Mouse (Mus musculus) limb, embryonic 10.5 days (tissue): ENCODE results near the gene Wdr43. TPM values are rescaled to one million over a fixed set of nuclear protein-coding genes. Genes with fewer than 3 reads are reported as not detected.
"Not testable (repeated sequence)": the region's sequence is repeated elsewhere in the genome, so short reads cannot be mapped to it uniquely, and the experiment has no call there.

ENCODE experiments used
- DNase-seq: peaks from one replicate; pipeline ENCODE4 v3.0.0-alpha.2; 2017; ENCODE audit warnings: low spot score
- H3K27ac ChIP-seq: fragments of 300-500 bp; sonication (generic); 2 replicates; pipeline ENCODE4 v1.5.1; 2016; ENCODE audit warnings: mild to moderate bottlenecking
- H3K27me3 ChIP-seq: fragments of 300-500 bp; sonication (generic); 2 replicates; pipeline ENCODE4 v1.6.1; 2016; ENCODE audit warnings: low read depth, mild to moderate bottlenecking; ENCODE audit not compliant: poor library complexity, severe bottlenecking
- H3K36me3 ChIP-seq: fragments of 300-500 bp; sonication (generic); 2 replicates; pipeline ENCODE4 v1.6.1; 2016; ENCODE audit warnings: mild to moderate bottlenecking, moderate library complexity
- H3K4me1 ChIP-seq: fragments of 300-500 bp; sonication (generic); 2 replicates; pipeline ENCODE4 v1.6.1; 2016
- H3K4me3 ChIP-seq: fragments of 300-500 bp; sonication (generic); 2 replicates; pipeline ENCODE4 v1.5.1; 2016; ENCODE audit warnings: mild to moderate bottlenecking, moderate library complexity
- H3K9me3 ChIP-seq: fragments of 300-500 bp; sonication (generic); replicated peaks from 2 replicates; pipeline ENCODE4 v1.6.1; 2016; ENCODE audit warnings: mild to moderate bottlenecking
- WGBS: fragments of 180-500 bp; shearing (Covaris S2); methylation state at CpG from one replicate; pipeline ENCODE4 v1.1.7; 2016; 5-methylcytosine and 5-hydroxymethylcytosine counted together
- polyA plus RNA-seq: library from polyadenylated mRNA; unstranded; fragments of >200 nt; fragmentation: Nextera tagmentation; extraction: Ambion mirVana; gene quantifications from 2 replicates; pipeline ENCODE4 v1.2.1, GENCODE M21; 2016

Gene Wdr43
- polyA plus RNA-seq: 112 and 116 TPM in 2 replicates

DNA sequence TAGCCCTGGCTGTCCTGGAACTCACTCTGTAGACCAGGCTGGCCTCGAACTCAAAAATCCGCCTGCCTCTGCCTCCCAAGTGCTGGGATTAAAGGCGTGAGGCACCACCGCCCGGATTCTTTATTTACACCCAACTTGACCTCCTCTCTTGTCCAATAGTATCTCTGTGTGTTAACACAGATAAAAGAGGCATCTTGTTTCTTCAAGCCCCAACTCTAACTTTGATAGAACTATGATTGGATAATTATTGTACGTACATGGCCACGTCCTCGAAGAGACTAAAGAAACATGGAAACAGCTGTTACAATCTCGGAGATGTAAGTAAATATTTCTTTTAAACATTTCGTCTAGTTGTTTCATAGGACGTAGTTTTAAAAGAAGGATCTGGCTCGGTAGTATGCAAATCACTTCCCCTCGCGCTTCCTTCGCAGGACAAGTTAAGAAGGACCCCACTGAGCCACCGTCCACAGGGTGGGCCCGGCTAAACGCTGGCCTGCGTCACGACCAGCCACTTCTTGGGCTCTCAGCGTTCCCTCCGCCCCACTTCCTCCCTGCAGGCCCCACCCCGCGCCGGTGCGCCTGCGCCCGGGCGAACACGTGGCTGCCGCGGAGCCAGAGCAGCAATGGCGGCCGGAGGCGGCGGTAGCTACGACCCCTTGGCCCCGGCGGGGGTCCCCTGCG lies at the start of gene Wdr43:
Wdr43 (plus strand) TSS at position 258 of the 681 bp plus-strand sequence.
- Histone ChIP-seq H3K4me1 (peaks cover 23% of the 10 kb centered on the region), H3K36me3 (peaks cover 24% of the 10 kb centered on the region), H3K27me3 (no peaks in the 10 kb centered on the region), H3K9me3 (no peaks in the 10 kb centered on the region), H3K27ac (peak within 1 kb of the TSS; percentile 90), H3K4me3 (peak within 1 kb of the TSS; percentile 77)
- peak; percentile 98 for DNase-seq
- 7% methylated on average over 40 of the region's 40 CpGs for WGBS

DNA sequence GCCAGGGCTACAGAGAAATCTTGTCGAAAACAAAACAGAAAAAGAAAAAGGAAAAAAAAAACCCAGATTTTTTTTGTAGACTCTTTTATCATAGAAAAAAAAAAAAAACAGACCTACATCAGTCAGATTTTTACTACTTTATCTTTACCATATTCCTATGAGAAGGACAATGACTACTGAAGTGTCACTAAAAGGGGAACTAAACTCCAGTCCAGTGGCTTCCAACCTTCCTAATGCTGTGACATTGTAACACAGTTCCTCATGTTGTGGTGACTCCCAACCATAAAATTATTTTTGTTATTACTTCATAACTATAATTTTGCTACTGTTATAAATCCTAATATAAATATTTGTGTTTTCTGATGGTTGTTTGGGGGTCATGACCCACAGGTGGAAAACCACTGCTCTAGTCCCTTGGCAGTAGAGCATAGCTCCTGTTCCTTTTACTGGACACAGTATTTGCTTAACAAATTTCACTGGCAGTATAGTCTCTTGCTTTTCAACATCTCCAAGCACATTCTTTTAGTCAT lies 36.5 kb upstream of the Wdr43 start:
- Histone ChIP-seq H3K27me3 (no peaks in the 10 kb centered on the region), H3K9me3 (no peaks in the 10 kb centered on the region), H3K36me3 (0 out of 2 replicates have a peak, but pooled peaks cover 3% of the 10 kb centered on the region), H3K4me3 (no peak overlapping the region), H3K27ac (no peak overlapping the region), H3K4me1 (no peaks in the 10 kb centered on the region)
- no peak for DNase-seq
- 79% methylated on average over 1 of the region's 1 CpGs for WGBS

DNA sequence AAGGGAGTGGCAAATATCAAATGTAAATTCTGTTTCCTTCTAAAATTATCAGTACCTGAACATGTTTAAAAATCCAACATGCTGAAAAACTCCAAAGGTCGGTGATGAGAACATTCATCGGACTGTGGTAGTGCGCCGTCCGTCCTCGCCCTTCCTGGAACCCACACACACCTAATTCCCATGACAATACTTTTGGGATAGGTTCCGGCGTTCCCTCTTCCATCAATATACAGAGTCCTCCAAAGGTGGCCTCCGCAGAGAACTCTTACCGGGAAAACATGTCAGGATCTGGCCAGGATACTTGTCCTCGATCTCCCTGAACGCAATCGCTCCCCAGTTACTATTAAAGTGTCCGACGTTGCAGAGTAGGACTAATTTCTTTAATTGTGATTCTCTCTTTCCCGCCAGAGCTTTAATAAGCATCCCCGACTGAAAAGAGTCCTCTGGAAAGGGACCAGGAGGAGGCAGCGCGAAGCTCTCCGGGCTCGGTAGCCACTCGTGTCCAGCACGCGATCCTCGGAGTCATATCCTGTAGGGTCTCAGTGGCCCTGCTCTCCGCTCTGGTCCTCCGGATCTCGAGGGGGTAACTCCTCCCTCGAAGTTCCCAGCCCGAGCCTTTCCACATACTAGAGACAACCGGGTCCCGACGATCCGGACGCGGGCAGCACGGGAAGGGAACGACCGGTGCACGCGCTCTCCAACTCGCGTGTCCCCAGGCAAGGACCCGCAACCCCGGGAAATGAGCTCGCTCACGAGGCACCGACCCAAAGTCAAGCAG lies 17.6 kb upstream of the Wdr43 start:
- Histone ChIP-seq H3K4me1 (peaks cover 31% of the 10 kb centered on the region), H3K36me3 (peaks cover 4% of the 10 kb centered on the region), H3K27ac (peak overlapping the region; percentile 83), H3K27me3 (no peaks in the 10 kb centered on the region), H3K9me3 (no peaks in the 10 kb centered on the region), H3K4me3 (peak overlapping the region; percentile 84)
- no peak for DNase-seq
- 1% methylated on average over 48 of the region's 48 CpGs for WGBS

DNA sequence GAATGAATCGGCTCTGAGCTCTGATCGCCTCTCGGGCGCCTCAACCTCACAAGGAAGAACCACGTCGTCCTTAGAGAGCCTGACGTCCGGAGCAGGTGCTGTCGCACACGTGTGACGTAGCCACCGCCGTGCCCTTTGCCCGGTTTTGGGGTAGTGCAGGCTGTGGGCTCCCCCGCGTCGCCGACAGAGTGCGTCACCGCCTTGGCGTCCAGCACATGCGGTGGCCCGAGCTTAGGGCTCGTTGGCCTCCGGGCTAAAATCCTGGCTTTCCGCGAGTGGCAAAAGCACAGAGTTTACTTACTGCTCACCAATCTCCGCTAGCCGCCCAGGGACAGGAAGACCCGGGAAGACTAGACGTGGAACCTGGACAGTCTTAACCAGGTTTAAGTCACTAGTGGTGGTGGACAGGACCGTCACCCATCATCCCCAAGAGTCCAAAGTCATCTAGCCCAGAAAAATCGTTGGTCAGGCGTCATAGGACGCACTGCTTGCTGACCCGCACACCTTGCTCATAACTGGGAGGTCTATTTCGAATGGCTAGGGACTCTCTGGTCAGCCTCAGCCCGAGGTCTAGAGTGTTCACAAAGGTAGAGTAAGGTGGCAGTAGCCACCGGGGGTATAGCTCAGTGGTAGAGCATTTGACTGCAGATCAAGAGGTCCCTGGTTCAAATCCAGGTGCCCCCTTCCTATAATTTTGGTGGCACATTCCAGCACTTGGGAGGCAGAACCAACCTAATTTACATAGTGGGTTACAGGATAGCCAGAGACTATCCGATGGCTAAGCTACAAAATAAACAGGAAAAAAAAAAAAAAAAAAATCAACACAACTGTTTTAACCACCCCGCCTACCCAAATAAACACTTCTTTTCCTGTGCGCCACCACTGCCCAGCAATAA lies 16.8 kb upstream of the Wdr43 start:
- Histone ChIP-seq H3K27ac (peak overlapping the region; percentile 83), H3K4me3 (peak overlapping the region; percentile 84), H3K36me3 (peaks cover 4% of the 10 kb centered on the region; the same call in 1 of the 2 replicates), H3K27me3 (no peaks in the 10 kb centered on the region), H3K9me3 (no peaks in the 10 kb centered on the region), H3K4me1 (peaks cover 31% of the 10 kb centered on the region)
- WGBS: 6% methylated on average over 42 of the region's 42 CpGs
- peak; percentile 95 for DNase-seq

DNA sequence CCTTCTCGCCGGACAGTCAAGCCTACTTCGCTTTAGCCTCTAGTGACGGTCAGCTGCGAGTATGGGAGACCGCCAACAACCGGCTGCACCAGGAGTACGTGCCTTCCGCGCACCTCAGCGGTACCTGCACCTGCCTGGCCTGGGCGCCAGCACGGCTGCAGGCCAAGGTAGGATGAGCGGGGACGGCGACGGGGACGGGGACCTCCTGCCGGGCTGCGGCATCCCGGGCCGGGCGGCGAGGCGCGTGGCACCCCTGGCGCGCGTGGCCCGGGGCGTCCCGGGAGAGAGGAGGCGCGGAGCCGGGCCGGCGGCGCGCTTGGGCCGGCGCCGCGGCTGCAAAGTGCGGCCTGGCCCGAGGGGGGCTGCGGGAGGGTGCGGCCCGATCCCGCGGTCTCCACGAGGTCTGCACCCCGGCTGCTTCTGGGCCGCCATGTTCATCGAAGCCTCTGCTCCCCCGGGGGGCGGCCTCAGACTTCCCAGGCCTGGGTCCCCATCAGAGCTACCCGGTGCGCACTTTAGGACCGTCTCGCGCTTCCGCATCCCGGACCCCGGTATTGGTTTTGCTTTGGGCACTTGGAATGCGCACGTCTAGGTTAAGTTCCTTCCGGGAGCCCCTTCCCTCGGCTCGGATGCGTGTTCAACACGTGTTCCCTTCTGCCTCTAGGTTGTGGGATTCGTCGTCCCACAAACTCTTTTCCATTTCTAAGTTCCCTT lies 781 bp downstream of the Wdr43 start:
- peak overlapping the region; percentile 90 for H3K27ac ChIP-seq
- H3K27me3 ChIP-seq: no peaks in the 10 kb centered on the region
- under 1% methylated on average over 67 of the region's 73 CpGs for WGBS
- H3K9me3 ChIP-seq: no peaks in the 10 kb centered on the region
- H3K4me3 ChIP-seq: peak overlapping the region; percentile 77
- no peak for DNase-seq
- H3K4me1 ChIP-seq: peaks cover 23% of the 10 kb centered on the region
- peaks cover 27% of the 10 kb centered on the region for H3K36me3 ChIP-seq

DNA sequence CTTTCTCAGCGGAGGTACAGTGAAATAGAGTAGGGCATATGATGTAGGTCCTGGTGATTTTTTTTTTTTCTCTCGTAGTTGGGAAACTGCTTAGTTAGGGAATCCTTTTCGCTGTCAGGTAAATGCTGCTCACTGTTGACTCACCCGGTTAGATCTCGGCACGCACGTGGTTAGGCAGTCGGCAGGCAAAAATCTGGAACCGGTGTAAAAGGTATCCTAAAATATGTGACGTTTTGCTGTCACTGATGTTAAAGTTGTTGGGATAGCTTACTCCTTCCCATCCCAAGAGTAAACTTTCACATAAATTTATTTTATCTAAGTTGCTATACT lies 1.3 kb downstream of the Wdr43 start:
- Histone ChIP-seq H3K9me3 (no peaks in the 10 kb centered on the region), H3K4me1 (peaks cover 23% of the 10 kb centered on the region), H3K4me3 (peak overlapping the region; percentile 77), H3K27ac (peak overlapping the region; percentile 90), H3K27me3 (no peaks in the 10 kb centered on the region), H3K36me3 (peaks cover 27% of the 10 kb centered on the region)
- DNase-seq: no peak
- under 1% methylated on average over 10 of the region's 10 CpGs for WGBS

DNA sequence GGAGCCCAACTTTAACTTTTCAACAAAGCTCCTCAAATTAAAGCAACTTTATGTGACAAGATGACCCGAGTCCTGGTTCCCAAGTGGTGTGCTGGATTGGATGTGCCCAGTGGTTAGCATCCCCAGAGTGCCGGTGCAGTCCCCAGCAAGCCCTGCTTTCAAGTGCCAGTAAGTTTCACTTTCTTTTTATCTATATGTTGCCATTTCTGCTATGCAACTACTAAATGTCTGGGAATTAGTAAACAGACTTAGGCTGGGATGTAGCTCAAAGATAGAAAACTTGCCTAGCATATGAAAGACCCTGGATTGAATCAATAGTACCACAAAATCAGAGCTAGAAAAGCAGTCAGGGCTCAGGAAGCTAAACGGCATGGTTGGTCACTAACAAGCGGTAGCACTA lies 2.3 kb downstream of the Wdr43 start:
- H3K4me1 ChIP-seq: peaks cover 23% of the 10 kb centered on the region
- DNase-seq: no peak
- H3K36me3 ChIP-seq: peaks cover 27% of the 10 kb centered on the region
- H3K27ac ChIP-seq: no peak overlapping the region
- no peaks in the 10 kb centered on the region for H3K9me3 ChIP-seq
- H3K27me3 ChIP-seq: no peaks in the 10 kb centered on the region
- peak overlapping the region; percentile 77 for H3K4me3 ChIP-seq
- 72% methylated on average over 4 of the region's 4 CpGs for whole genome bisulfite sequencing

DNA sequence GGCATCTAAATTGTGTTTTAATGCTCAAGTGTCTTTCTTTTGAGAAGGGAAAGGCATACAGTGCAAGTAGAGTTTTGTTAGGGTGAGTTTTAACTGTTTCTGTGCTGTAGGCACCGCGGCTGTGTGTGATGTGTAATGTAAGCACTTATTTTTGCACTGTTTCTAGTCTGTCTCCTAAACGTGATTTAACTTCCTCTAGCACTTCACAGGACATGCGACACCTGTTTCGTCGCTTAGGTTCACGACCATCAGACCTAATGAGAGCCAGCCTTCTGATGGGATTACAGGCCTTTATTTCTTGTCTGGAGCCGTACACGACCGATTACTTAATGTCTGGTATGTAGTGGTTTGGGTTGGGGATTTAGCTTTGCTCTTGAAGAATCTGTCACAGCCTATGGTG lies 16.1 kb downstream of the Wdr43 start:
- Histone ChIP-seq H3K27ac (no peak overlapping the region), H3K4me3 (no peak overlapping the region), H3K36me3 (peaks cover 96% of the 10 kb centered on the region), H3K27me3 (no peaks in the 10 kb centered on the region), H3K4me1 (no peaks in the 10 kb centered on the region), H3K9me3 (no peaks in the 10 kb centered on the region)
- 85% methylated on average over 10 of the region's 10 CpGs for WGBS
- DNase-seq: no peak

DNA sequence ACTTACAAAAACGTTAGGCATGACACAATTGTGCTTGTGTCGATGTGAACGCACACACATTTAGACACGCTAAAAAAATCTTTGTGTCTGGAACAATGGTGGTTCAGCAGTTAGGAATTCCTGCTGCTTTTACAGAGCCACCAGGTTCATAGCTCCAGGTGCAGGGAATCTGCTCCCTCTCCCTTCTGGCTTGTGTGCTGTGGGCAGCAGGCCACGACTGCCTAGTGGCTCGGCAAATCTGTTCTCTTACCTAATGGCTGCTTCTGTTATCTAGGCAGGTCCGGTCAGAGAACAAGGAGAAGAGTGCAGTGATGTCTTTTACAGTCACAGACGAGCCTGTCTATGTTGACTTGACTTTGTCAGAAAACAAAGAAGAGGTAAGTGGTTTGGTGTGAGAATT lies 17.7 kb downstream of the Wdr43 start:
- no peak overlapping the region for H3K4me3 ChIP-seq
- WGBS: 92% methylated on average over 8 of the region's 8 CpGs
- no peak for DNase-seq
- H3K27me3 ChIP-seq: no peaks in the 10 kb centered on the region
- H3K4me1 ChIP-seq: no peaks in the 10 kb centered on the region
- H3K36me3 ChIP-seq: peaks cover 96% of the 10 kb centered on the region
- no peak overlapping the region for H3K27ac ChIP-seq
- no peaks in the 10 kb centered on the region for H3K9me3 ChIP-seq

DNA sequence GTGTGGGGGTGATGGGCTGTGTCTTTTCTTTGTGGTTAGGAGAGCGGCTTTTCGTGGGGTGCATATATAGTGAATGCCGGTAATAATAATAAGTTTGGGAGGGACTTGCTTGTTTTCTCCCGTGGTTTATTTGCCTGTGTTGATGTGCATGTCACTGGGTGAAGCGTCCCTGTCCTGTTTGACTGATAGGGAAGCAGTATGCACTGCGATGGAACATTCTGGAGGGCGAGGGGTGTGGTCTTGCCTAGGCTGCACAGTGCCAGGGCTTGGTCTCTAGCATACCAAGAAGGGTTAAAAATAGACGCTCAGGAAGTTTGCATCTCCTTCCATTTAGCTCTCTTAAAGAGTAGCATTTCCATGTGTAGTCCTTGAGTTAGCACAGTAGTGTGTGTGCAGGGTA lies 21.1 kb downstream of the Wdr43 start:
- WGBS: 97% methylated on average over 8 of the region's 8 CpGs
- Histone ChIP-seq H3K27me3 (no peaks in the 10 kb centered on the region), H3K27ac (no peak overlapping the region), H3K4me1 (no peaks in the 10 kb centered on the region), H3K36me3 (peaks cover 97% of the 10 kb centered on the region), H3K4me3 (no peak overlapping the region), H3K9me3 (no peaks in the 10 kb centered on the region)
- DNase-seq: no peak

DNA sequence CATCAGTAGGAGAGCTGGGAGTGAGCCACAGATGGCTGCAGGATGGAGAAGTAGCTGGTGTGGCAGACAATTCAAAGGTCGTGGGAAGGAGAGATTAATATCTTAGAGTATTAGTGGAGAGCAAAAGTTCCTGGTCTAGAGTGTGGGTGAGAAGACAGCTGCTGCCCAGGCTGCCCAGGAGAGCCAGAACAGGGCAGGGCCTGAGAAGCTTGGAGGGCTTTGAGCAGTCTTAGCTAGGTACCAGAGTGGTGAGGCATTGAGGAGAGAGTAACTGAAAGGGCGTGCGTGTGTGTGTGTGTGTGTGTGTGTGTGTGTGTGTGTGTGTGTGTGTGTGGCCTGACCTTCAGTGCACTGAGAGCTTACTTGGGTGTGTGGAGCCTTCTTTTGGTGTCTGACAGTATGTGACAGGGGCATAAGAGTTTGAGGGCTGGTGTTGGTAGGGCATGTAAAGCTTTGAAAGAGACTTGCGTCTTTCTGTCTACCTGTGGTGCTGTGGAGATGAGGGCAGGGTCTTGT lies 22.1 kb downstream of the Wdr43 start:
- Histone ChIP-seq H3K27me3 (no peaks in the 10 kb centered on the region), H3K4me1 (no peaks in the 10 kb centered on the region), H3K27ac (no peak overlapping the region), H3K9me3 (no peaks in the 10 kb centered on the region), H3K4me3 (no peak overlapping the region), H3K36me3 (peaks cover 98% of the 10 kb centered on the region)
- WGBS: 87% methylated on average over 4 of the region's 4 CpGs
- no peak for DNase-seq

DNA sequence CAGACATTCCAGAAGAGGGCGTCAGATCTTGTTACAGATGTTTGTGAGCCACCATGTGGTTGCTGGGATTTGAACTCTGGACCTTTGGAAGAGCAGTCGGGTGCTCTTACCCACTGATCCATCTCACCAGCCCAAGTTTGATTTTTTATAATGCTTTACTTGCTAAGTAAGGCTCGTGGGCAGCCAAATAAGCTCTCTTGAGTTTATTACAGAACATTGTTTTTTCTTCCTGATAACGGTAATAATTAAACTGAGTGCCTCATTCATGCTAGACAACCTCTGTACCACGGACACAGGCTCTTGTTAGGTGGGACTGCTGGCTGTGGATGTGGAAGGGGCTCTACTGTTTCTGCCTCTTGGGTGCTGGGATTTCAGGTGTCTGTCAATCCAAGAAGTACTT lies 23.4 kb downstream of the Wdr43 start:
- DNase-seq, H3K27me3 ChIP-seq, H3K9me3 ChIP-seq, H3K4me1 ChIP-seq, H3K4me3 ChIP-seq, H3K27ac ChIP-seq: not testable (repeated sequence)
- H3K36me3 ChIP-seq: peaks cover 98% of the 10 kb centered on the region
- 90% methylated on average over 5 of the region's 5 CpGs for WGBS
